Mouse (Mus musculus): ENCODE measurements around the gene Ppl.

The Ppl gene

GRCm38 (mm10) chr16:5135551-5136261, 3.5 kb upstream of the Ppl start:
- ChIA-PET POLR2A (interaction anchor here in 1 of 4 experiments (0.9 kb wide), 1 partner anchor 30 kb away, joined by 3 read pairs; no protein-coding TSS in a partner anchor), CTCF (no interaction called here)

GRCm38 (mm10) chr16:5134623-5135330, 2.6 kb upstream of the Ppl start:
- POLR2A ChIA-PET: interaction anchor here in 2 of 4 experiments (0.8 to 1.4 kb wide), 5 partner anchors 22 to 192 kb away, joined by 3 to 4 read pairs (median 3); partner anchors contain the start of genes Rogdi (in 1 of the 2) and Ubn1 (in 1 of the 2)
- CTCF ChIA-PET: no interaction called here

GRCm38 (mm10) chr16:5131251-5131922, 834 bp downstream of the Ppl start:
- POLR2A ChIA-PET: interaction anchor here in 2 of 4 experiments (0.6 to 0.9 kb wide), 2 partner anchors 43 to 269 kb away, joined by 3 to 4 read pairs; no protein-coding TSS in a partner anchor
- CTCF ChIA-PET: interaction anchor here in 1 of 4 experiments (0.6 to 1.1 kb wide), 2 partner anchors 63 to 674 kb away, joined by 3 read pairs; no protein-coding TSS in a partner anchor

- ChIA-PET POLR2A (interaction anchor here in 2 of 4 experiments (0.8 to 0.9 kb wide), 2 partner anchors 42 to 113 kb away, joined by 3 read pairs; no protein-coding TSS in a partner anchor), CTCF (interaction anchor here in 3 of 4 experiments (0.6 to 1.2 kb wide), 5 partner anchors 10 to 675 kb away, joined by 3 to 10 read pairs (median 4); no protein-coding TSS in a partner anchor)
These were observed 1.5 kb downstream of the Ppl start for GRCm38 (mm10) chr16:5130766-5131165.

GRCm38 (mm10) chr16:5130196-5130595, 2.0 kb downstream of the Ppl start:
- ChIA-PET CTCF (interaction anchor here in 3 of 4 experiments (0.6 to 1.2 kb wide), 5 partner anchors 10 to 463 kb away, joined by 3 to 10 read pairs (median 4); no protein-coding TSS in a partner anchor), POLR2A (interaction anchor here in 3 of 4 experiments (0.7 to 1.1 kb wide), 3 partner anchors 28 to 412 kb away, joined by 3 to 6 read pairs (median 3); no protein-coding TSS in a partner anchor)

- ChIA-PET POLR2A (no interaction called here), CTCF (interaction anchor here in 1 of 4 experiments (0.5 kb wide), 1 partner anchor 36 kb away, joined by 3 read pairs; no protein-coding TSS in a partner anchor)
These were observed 8.7 kb downstream of the Ppl start for GRCm38 (mm10) chr16:5123476-5123875.

GRCm38 (mm10) chr16:5119845-5120244, 12.4 kb downstream of the Ppl start:
- ChIA-PET CTCF (interaction anchor here in 3 of 4 experiments (0.6 to 1.3 kb wide), 5 partner anchors 9 to 24 kb away, joined by 3 to 5 read pairs (median 3); no protein-coding TSS in a partner anchor), POLR2A (interaction anchor here in 1 of 4 experiments (1.0 to 1.2 kb wide), 2 partner anchors 84 to 107 kb away, joined by 3 read pairs; partner anchors contain the start of genes Nagpa and Rogdi)

GRCm38 (mm10) chr16:5119385-5119784, 12.8 kb downstream of the Ppl start:
- POLR2A ChIA-PET: interaction anchor here in 1 of 4 experiments (1.0 to 1.2 kb wide), 2 partner anchors 84 to 106 kb away, joined by 3 read pairs; partner anchors contain the start of genes Nagpa and Rogdi
- CTCF ChIA-PET: interaction anchor here in 3 of 4 experiments (0.6 to 1.5 kb wide), 6 partner anchors 10 to 205 kb away, joined by 3 to 5 read pairs (median 3); no protein-coding TSS in a partner anchor

GRCm38 (mm10) chr16:5113582-5113981, 18.6 kb downstream of the Ppl start:
- CTCF ChIA-PET: interaction anchor here in 1 of 4 experiments (0.8 kb wide), 1 partner anchor 827 kb away, joined by 3 read pairs; no protein-coding TSS in a partner anchor
- POLR2A ChIA-PET: interaction anchor here in 2 of 4 experiments (0.9 to 1.0 kb wide), 2 partner anchors 232 to 233 kb away, joined by 3 to 4 read pairs; no protein-coding TSS in a partner anchor

GRCm38 (mm10) chr16:5113002-5113550, 19.1 kb downstream of the Ppl start:
- CTCF ChIA-PET: interaction anchor here in 2 of 4 experiments (0.8 to 1.1 kb wide), 2 partner anchors 17 to 827 kb away, joined by 3 to 10 read pairs; no protein-coding TSS in a partner anchor
- POLR2A ChIA-PET: interaction anchor here in 2 of 4 experiments (0.9 to 1.2 kb wide), 3 partner anchors 21 to 233 kb away, joined by 3 to 4 read pairs (median 3); no protein-coding TSS in a partner anchor

- ChIA-PET CTCF (interaction anchor here in 1 of 4 experiments (0.7 kb wide), 1 partner anchor 59 kb away, joined by 3 read pairs; no protein-coding TSS in a partner anchor), POLR2A (interaction anchor here in 1 of 4 experiments (0.7 kb wide), 1 partner anchor 154 kb away, joined by 4 read pairs; no protein-coding TSS in a partner anchor)
These were observed 21.2 kb downstream of the Ppl start for GRCm38 (mm10) chr16:5111021-5111420.

- POLR2A ChIA-PET: no interaction called here
- CTCF ChIA-PET: no interaction called here
These were observed 22.3 kb downstream of the Ppl start for GRCm38 (mm10) chr16:5109877-5110276.

GRCm38 (mm10) chr16:5101000-5101399, 31.2 kb downstream of the Ppl start:
- ChIA-PET CTCF (no interaction called here), POLR2A (no interaction called here)

- ChIA-PET POLR2A (interaction anchor here (0.7 to 1.4 kb wide), 7 partner anchors 8 to 828 kb away, joined by 3 to 4 read pairs (median 3); partner anchors contain the start of gene Rogdi (in 1 of the 4)), CTCF (interaction anchor here in 2 of 4 experiments (0.5 to 0.6 kb wide), 2 partner anchors 18 to 210 kb away, joined by 3 read pairs; no protein-coding TSS in a partner anchor)
These were observed 35.7 kb downstream of the Ppl start for GRCm38 (mm10) chr16:5096504-5096903.

- ChIA-PET CTCF (interaction anchor here in 1 of 4 experiments (0.6 kb wide), 1 partner anchor 86 kb away, joined by 3 read pairs; no protein-coding TSS in a partner anchor), POLR2A (interaction anchor here in 2 of 4 experiments (0.6 to 1.6 kb wide), 4 partner anchors 8 to 524 kb away, joined by 3 to 7 read pairs (median 3); partner anchors contain the start of gene Rogdi (in 1 of the 2))
These were observed 38.9 kb downstream of the Ppl start for GRCm38 (mm10) chr16:5093285-5093684.

- ChIA-PET CTCF (interaction anchor here in 1 of 4 experiments (0.6 to 1.2 kb wide), 2 partner anchors 28 to 106 kb away, joined by 3 to 4 read pairs; no protein-coding TSS in a partner anchor), POLR2A (interaction anchor here in 2 of 4 experiments (0.5 to 2.9 kb wide), 7 partner anchors 11 to 209 kb away, joined by 3 to 15 read pairs (median 4); partner anchors contain the start of gene Ubald1 (in 1 of the 2))
These were observed 43.2 kb downstream of the Ppl start for GRCm38 (mm10) chr16:5089021-5089420.

GRCm38 (mm10) chr16:5086179-5086578, 46.0 kb downstream of the Ppl start:
- ChIA-PET POLR2A (interaction anchor here in 1 of 4 experiments (1.5 to 2.9 kb wide), 2 partner anchors 8 to 10 kb away, joined by 4 to 15 read pairs; no protein-coding TSS in a partner anchor), CTCF (no interaction called here)

Measured in embryonic stem cell, embryonic (primary cell).